Mouse (Mus musculus): ENCODE data around the gene Nod1. TPM values are rescaled to one million over a fixed set of nuclear protein-coding genes. Genes with fewer than 3 reads are reported as not detected.

The Nod1 gene
- 1.3 and 2.2 TPM in 2 replicates for total RNA-seq (2014; fragmentation: Nextera tagmentation)
- 0.50 and 0.80 TPM in 2 replicates for total RNA-seq (2017)

DNA sequence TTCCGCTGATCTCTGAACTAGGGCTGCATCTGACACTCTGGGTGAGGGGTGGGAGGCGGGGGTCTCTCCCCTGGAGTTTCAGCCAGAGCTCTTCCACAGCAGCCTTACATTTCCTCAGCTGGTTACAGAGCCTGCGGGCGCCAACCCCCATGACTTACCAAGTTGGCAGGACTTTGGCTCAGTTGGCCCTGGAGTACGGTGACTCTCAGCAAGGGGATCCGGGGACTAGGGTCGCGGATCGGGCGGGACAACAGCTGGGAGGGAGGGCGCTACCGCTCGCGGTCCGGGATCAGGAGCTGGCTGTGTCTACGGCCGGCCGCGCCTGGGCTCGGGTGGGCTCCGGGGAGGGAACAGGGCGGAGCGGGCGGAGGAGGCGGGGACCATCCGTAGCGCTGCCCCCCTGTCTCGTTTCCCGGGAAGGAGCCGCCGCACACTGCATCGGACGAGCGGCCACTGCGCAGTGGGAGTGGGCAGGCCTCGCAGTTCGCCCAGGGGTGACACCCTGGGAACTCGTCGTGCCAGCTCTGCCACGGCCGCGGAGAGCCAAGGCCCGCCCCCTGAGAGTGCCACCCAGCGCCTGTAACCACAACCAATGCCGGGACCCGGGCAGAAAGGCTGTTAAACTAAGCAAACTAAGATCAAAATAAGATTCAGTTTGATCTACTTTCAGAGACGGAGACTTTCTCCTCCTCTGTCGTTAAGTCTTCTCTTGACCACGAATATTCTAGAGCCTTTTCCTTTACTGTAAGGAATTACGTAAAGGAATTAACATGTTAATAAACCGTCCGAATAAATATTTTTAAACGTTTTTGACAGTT lies at the start of gene Nod1:
Gene Nod1, minus strand, starts transcription at position 502 of the 818 bp plus-strand sequence.
- peak; percentile 93 for ATAC-seq (replicated peaks; ENCODE audit: low FRiP score, low TSS enrichment, poor library complexity, severe bottlenecking)

DNA sequence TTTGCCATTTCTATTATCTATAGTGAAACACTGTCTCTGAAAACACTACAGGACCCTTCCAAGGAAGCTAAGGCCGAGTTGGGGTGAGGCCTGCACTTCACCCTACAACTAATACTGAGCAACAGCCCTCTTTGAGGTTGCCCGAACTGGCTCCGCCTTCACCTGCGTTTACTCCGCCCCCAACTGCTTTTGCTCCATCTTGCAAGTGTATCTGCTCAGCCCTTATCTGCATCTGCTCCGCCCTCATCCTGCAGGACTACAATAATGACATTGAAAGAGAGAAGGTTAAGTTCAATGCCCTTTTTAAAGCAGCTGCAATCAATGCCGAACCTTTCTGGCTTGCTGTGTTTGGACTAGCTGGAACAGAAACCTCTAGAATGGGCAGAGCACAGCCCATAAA lies 49.4 kb upstream of the Nod1 start:
- ATAC-seq (replicated peaks; ENCODE audit: low FRiP score, low TSS enrichment, poor library complexity, severe bottlenecking), result no peak

DNA sequence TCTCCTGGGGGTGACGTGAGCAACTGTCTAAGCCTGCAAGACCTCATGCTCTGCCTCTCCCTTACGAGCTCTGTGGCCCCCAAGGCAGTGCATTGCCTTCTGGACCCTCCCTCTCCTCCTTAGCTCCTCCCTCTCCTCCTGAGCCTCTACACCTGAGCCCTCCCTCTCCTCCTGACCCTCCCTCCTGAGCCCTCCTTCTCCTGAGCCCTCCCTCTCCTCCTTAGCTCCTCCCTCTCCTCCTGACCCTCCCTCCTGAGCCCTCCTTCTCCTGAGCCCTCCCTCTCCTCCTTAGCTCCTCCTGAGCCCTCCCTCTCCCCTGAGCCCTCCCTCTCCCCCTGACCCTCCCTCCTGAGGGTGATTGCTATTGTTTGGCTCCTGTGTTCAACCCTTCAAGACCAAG lies 46.0 kb upstream of the Nod1 start:
- no peak for ATAC-seq (replicated peaks; ENCODE audit: low FRiP score, low TSS enrichment, poor library complexity, severe bottlenecking)

DNA sequence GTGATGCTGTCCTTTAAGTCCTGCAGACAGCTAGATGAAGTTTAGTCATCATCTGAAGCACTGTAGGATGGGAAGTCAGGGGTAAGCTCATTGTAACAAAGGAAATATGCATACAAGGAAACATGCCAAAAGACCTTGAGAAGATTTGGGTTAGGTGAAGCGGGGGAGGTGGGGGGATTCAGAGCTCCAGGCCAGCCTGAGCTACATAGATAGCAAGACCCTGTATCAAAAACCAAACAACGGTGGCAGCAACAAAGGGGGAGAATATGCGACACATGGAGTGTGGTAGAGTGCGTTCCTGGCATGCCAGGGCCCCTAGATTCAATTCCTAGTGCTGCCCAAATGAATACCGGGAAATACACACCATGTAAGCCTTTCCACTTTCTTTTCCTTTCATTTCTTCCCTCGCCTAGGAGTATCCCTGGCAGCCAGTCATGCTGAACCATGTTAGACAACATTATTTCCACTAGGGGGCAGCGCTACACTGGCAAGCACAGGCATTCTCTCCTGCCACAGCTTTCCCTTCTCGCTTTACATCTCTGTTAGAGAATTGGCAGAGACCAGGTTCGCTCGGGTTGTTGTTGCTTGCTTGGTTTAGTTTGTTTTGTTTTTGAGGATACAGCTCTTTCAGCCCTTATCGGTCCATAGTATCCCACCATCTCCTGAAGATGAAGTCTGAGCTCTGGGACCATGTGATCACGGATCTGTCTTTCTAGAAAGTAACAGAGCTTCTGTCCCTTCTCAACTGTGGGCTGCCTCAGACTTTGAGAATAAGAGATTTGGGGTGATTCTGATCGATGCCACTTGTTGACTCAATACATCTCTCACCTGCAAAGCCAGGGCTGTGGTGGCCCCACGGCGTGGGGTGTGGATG lies 44.5 kb upstream of the Nod1 start:
- ATAC-seq (replicated peaks; ENCODE audit: low FRiP score, low TSS enrichment, poor library complexity, severe bottlenecking), result peak; percentile 82

DNA sequence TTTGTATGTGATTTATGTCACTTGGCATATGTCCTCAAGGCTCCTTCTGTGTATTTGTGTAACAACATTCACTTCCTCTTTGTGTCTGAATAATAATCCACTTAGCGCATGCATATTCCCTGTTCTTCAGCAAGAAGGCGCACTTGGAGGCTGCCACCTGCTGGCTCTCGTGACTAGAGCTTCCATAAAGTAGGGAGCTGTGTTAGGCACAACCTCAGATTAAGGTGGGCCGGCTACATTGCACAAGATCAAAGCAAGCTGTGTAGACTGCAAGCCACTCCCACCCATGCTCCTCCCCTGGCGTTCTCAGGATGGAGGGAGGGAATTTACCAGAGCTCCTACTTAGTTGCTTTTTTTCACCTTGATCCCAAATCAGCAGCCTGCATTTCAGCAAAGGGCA lies 43.8 kb upstream of the Nod1 start:
- peak; percentile 72 for ATAC-seq (replicated peaks; ENCODE audit: low FRiP score, low TSS enrichment, poor library complexity, severe bottlenecking)

DNA sequence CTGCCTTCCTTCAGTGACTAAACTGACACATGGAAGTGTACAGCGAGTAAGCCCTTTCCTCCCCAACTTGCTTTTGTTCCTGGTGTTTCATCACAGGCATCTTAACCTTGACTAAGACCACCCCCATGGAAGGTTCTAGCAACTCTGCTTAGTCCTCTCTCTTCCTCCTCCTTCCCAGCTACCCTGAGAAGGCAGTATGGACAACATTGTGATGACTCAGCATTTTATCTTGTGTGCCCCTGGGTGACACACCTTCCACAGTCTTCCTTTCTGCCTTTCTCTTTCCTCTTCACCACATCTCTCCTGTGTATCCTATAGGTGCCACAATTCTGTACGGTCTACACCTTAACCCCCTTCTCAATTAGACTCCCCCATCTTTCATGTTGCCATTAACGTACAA lies 41.8 kb upstream of the Nod1 start:
- no peak for ATAC-seq (replicated peaks; ENCODE audit: low FRiP score, low TSS enrichment, poor library complexity, severe bottlenecking)

DNA sequence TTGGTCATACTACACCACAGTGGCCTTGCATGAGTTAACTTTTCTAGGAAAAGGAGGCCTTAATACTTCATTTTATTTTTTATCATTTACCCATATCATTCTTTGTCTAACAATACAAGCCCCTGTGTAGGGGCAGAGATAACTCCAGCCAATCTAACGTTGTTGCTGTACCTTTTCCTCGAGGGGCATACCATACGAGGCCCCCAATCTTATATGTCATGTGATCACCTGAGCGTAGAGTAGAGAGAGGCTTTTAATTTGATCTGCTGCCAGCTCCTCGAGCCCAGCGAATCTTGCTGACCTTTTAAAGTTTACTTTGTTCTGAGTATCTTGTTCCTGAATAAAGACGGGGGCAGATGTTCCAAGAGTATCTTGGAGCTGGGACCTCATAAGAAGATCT lies 40.1 kb upstream of the Nod1 start:
- ATAC-seq (replicated peaks; ENCODE audit: low FRiP score, low TSS enrichment, poor library complexity, severe bottlenecking), result no peak

DNA sequence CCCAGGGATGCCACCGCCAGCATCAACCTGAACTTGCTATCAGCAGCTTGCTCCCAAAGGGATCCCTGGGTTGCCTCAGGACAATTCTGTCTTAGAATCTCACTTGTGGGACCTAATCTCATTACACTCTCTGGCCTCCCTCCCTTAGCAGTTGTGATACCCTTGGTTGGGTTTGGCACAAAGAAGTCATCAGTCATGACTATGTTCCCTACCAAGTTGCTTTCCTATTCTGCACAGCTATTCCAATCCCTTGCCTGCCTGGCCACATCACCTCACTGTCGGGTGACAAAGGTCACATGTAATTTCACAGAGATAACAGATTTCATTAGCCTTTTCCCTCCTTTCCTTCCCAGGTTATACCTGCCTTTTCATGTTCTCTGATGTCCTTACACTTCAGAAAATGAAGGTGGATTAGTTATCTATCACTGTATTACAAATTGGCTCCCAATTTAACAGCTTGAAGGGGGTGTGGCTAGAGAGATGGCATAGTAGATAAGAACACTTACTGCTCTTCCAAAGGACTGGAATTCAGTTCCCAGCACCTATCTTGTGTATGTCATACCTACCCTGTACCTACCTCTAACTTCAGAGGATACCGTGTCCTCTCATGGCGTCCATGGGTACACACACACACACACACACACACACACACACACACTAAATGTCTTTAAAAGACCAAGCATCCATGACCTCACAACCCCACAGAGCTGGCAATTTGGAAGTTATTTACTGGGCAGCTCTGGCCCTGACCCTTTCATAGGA lies 38.1 kb upstream of the Nod1 start:
- no peak for ATAC-seq (replicated peaks; ENCODE audit: low FRiP score, low TSS enrichment, poor library complexity, severe bottlenecking)

DNA sequence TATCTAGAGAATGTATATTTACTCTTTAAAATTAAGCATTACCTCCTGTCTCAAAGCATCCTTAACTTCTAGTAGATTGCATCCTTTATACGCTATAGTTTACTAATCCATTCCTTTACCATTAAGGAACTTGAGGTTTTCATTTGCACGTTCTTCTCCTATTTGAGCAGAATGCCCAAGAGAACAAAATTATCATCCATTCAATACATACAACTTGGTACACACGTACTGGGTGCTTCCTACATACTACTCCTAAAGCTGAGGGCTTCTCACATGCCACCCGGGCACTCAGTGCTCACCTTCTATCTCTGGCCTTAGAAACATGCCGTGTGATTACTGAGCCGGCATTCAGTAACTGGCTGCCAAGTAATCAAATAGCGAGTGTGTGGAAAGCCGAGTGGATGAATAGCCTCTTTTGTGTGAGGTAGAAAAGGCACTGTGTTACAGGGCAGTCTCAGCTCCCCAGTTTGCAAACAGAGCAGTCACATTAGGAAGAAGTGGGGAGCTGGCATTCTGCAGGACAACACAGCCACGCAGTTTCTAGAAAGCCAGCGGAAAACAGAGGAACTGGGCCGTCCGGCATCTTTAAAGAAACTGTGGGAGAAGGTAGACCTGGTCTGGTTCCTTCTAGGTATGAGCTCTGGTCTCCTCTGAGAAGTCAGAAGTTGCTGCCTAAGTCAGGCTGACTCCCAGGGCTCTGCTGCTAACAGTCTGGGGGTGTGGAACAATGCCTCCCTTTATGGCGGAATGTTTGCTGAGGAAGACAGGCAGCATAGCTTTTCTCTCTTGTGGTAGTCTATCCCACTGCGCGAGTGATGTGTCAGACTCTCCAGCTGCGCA lies 37.2 kb upstream of the Nod1 start:
- ATAC-seq (replicated peaks; ENCODE audit: low FRiP score, low TSS enrichment, poor library complexity, severe bottlenecking), result no peak

DNA sequence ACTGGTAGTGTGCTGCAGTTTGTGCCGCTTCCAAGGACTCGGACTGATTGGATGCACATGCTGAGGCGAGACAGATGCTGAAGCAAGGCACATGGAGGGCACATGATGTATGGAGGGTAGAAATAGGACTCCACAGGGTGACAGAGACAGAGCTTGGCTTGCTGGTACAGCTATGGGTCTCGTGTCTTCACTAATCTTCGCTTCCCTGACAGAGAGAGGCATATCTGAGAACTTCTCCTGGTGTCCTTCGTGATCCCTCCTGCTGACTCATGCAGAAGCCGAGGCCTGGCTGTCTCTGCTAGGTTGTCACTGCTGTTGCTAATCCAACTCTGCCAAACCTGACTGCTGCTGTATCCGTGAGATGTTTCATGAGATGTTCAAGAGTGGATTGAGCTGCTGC lies 36.0 kb upstream of the Nod1 start:
- no peak for ATAC-seq (replicated peaks; ENCODE audit: low FRiP score, low TSS enrichment, poor library complexity, severe bottlenecking)

DNA sequence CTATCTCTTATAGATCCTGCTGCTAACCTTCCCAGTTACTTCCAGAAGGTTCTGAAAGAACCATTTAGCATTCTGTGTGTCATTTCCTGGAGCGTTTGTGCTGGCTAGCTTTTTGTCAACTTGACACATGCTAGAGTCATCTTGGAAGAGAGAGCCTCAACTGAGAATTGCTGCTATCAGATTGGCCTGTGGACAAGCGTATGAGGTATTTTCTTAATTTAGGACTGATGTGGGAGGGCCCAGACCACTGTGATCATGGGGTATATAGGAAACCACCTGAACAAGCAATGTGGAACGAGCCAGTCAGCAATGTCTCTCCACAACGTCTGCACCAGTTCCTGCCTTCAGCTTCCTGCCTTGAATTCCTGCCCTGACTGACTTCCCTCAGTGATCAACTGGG lies 31.1 kb upstream of the Nod1 start:
- ATAC-seq (replicated peaks; ENCODE audit: low FRiP score, low TSS enrichment, poor library complexity, severe bottlenecking), result no peak

DNA sequence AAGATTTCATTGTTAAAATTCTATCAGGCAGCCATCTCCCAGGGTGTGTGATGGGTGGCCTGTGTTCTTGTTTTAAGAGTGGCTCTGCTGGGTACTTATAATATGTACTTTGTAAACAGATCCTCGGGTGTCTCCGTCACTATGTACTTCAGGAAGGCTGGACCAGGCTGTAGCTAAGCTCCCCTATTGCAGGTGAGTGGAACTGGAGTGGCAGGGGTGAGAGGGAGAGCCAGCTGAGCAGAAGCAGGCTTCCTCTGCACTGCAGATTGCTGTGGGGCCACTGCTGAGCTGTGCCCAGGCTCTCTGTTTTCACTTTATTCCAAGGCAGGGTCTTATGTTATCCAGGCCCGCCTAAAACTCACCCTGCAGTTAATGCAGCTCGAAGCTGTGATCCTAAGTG lies 30.0 kb upstream of the Nod1 start:
- ATAC-seq (replicated peaks; ENCODE audit: low FRiP score, low TSS enrichment, poor library complexity, severe bottlenecking), result no peak

DNA sequence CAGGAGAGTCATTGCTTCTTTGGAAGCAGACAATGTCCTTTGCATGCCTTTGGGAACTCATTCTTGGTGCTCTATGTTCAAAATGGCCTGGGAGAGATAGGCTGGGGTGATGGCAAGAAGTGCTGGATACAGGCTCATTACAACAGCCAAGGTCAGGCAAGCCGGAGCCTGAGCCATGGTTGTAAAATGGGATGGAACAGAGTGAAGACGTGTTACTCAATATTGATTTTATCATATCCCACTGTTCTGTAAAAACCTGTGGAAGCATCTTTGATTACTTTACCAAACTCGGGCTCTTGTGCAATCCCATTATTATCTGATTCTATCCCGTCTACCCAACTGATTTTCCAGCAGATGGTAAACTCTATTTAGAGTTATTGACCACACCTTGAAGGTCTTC lies 28.9 kb upstream of the Nod1 start:
- no peak for ATAC-seq (replicated peaks; ENCODE audit: low FRiP score, low TSS enrichment, poor library complexity, severe bottlenecking)

DNA sequence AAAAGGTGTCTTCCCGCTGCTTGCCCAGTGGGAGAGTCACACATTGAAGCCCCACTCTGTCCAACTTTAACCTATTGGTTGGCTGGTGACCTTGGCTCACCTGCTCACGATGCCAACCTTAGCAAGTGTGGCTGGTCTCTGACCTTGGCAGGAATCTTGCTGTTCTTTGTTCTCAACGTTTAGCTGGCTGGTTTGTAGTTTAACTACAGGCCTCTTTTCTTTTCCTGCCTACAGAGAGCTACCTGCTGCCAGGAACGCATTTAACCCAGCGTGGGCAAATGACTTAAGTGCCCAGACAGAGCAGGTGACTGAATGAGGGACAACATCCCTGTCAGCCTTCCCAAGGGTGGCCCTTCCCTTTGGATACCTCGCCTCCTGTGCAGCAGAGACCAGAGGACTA lies 25.3 kb upstream of the Nod1 start:
- ATAC-seq (replicated peaks; ENCODE audit: low FRiP score, low TSS enrichment, poor library complexity, severe bottlenecking), result no peak

DNA sequence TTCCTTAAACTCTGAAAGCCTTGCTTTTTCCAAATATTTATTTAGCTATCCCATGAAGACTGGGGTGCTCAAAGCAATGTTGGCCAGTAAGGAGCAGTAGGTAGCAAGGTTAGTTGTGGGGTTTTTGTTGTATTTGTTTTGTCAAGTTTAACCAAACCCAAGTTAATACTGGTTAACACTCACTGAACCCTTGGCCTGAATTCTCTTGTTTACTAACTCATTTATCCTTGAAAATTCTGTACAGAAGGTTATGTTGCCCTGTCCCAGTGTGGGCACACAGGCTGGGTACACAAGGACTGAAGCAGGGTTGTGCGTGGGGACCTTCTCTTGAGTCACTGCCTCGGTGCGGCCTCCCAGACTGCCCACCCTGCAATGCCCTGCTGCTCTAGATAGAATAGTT lies 23.9 kb upstream of the Nod1 start:
- no peak for ATAC-seq (replicated peaks; ENCODE audit: low FRiP score, low TSS enrichment, poor library complexity, severe bottlenecking)

DNA sequence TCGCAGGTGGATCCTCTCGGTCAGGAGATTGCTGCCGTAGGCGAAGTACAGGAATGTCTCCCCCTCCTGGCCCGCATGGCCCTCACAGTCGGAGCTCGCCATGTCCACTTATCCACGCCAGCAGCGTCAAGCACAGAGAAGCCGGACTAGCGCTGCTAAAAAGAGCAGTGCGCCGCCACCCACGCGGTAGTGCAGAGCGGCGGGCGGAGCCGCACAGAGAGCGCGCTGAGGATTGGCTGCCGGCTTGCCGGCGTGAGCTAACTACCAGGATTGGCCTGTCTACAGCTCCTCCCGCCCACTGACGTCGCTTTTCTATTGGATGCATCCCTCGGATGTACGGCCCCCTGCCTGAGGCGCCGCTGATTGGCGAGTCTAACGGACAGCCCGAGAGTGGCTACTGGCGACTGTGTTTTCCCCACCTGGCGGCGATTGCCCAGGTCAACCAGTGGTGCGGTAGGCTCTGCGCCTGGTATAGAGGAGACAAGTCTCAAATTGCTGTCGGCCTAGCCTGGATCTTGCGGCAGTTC lies 20.4 kb upstream of the Nod1 start, which contains the start of gene Ggct:
Gene Ggct, minus strand, starts transcription at position 217 of the 527 bp plus-strand sequence.
- ATAC-seq (replicated peaks; ENCODE audit: low FRiP score, low TSS enrichment, poor library complexity, severe bottlenecking), result peak; percentile 99

DNA sequence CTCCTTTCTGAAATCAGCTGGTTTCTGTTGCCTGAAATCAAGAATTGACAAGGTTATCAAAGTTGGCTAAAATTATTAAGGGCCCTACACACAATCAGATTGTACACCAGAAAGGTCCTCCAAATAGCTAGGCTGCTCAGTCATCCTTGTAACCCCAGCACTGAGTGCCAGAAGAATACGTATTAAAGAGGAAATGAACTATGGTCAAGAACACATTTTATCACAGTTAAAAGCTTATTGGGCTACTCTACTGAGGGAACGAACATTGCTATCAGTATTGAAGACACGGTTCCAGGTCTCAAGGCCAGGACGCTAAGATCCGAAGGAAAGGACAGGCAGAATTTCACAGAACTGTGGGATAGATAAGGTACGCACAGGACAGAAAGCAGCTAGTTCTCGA lies 19.7 kb upstream of the Nod1 start:
- ATAC-seq (replicated peaks; ENCODE audit: low FRiP score, low TSS enrichment, poor library complexity, severe bottlenecking), result no peak; the same call in none of the 2 replicates

DNA sequence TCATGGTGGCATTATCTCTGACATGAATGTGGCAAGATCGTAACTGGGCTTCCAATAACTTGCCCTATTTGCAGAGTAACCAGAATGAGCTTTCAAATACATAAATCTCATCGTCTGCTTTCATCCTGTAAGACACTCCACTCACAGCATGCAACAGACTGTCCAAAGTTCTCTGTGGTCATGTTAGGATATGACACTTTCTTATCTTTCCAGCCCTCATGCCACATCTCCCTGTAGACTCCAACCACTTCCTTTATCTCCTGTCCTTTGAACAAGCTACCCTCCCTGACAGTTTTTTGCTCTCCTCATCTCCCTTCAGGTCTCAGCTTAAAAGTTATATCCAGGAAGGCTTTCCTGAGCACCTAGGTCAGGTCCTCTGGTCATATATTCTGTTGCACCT lies 18.8 kb upstream of the Nod1 start:
- peak; percentile 55 for ATAC-seq (replicated peaks; ENCODE audit: low FRiP score, low TSS enrichment, poor library complexity, severe bottlenecking)

DNA sequence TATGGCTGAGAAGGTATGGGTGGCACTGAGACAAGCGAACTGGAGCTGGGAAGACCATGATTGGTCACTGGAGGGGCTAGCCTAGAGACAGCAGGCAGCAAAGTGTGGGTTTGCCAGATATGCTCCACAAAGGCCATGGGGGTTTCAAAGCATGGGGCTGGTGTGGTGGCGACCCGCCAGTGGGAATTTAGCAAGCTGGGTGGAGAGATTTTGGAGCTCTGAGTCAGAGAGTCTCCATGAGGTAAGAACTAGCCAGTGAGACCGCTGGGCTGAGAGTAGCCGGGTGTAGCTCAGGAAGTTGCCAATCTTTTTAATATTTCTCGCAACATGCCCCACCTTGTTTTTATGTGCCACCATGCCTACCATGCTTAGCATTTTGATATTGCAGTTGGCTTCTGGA lies 15.7 kb upstream of the Nod1 start:
- no peak for ATAC-seq (replicated peaks; ENCODE audit: low FRiP score, low TSS enrichment, poor library complexity, severe bottlenecking)
